Mouse (Mus musculus) stomach, postnatal 0 days (tissue): ENCODE measurements around the gene Myo10. TPM values are rescaled to one million over a fixed set of nuclear protein-coding genes. Genes with fewer than 3 reads are reported as not detected.

ENCODE experiments used
- ATAC-seq: fragments of 200-750 bp; cut with Nextera tagmentation; 2 replicates; pipeline ENCODE4 v1.8.0; 2017; ENCODE audit not compliant: low FRiP score, low TSS enrichment
- DNase-seq: peaks from one replicate; pipeline ENCODE4 v3.0.0-alpha.2; 2016; ENCODE audit warnings: low spot score
- H3K27ac ChIP-seq: fragments of 300-500 bp; sonication (generic); replicated peaks from 2 replicates; pipeline ENCODE4 v1.5.1; 2014; ENCODE audit warnings: mild to moderate bottlenecking, control low read depth
- H3K27me3 ChIP-seq: fragments of 300-500 bp; sonication (generic); 2 replicates; pipeline ENCODE4 v1.6.1; 2014; ENCODE audit warnings: low read length; ENCODE audit not compliant: control insufficient read depth, insufficient read depth
- H3K36me3 ChIP-seq: fragments of 300-500 bp; sonication (generic); 2 replicates; pipeline ENCODE4 v1.6.1; 2014; ENCODE audit warnings: low read length, mixed read lengths; ENCODE audit not compliant: control insufficient read depth, insufficient read depth
- H3K4me1 ChIP-seq: fragments of 300-500 bp; sonication (generic); replicated peaks from 2 replicates; pipeline ENCODE4 v1.6.1; 2014; ENCODE audit warnings: antibody characterized with exemption; ENCODE audit not compliant: control insufficient read depth, insufficient read depth
- H3K4me2 ChIP-seq: fragments of 300-500 bp; sonication (generic); replicated peaks from 2 replicates; pipeline ENCODE4 v1.6.1; 2014; ENCODE audit warnings: low read depth, mild to moderate bottlenecking, control low read depth, moderate library complexity
- H3K4me3 ChIP-seq: fragments of 300-500 bp; sonication (generic); 2 replicates; pipeline ENCODE4 v1.5.1; 2014; ENCODE audit warnings: low read depth, low read length, control low read depth
- H3K9ac ChIP-seq: fragments of 300-500 bp; sonication (generic); 2 replicates; pipeline ENCODE4 v1.6.1; 2014; ENCODE audit warnings: mild to moderate bottlenecking, low read length, control low read depth, mixed read lengths
- H3K9me3 ChIP-seq: fragments of 300-500 bp; sonication (generic); 2 replicates; pipeline ENCODE4 v1.6.1; 2016; ENCODE audit warnings: low read length; ENCODE audit not compliant: control insufficient read depth
- CTCF ChIP-seq: IDR thresholded peaks from 2 replicates; pipeline ENCODE4 v1.5.1; 2016; ENCODE audit warnings: antibody characterized with exemption, low read depth, mild to moderate bottlenecking, moderate library complexity
- EP300 ChIP-seq: optimal IDR thresholded peaks from 2 replicates; pipeline ENCODE3; 2016; ENCODE audit warnings: antibody characterized with exemption
- WGBS: fragments of 180-500 bp; shearing (Covaris S2); extraction: QIAGEN DNeasy Blood & Tissue Kit; methylation state at CpG from one replicate; pipeline ENCODE4 v1.1.7; 2014; 5-methylcytosine and 5-hydroxymethylcytosine counted together
- polyA plus RNA-seq: library from polyadenylated mRNA; unstranded; fragments of >200 nt; fragmentation: Nextera tagmentation; extraction: Ambion mirVana; gene quantifications from 2 replicates; pipeline ENCODE4 v1.2.1, GENCODE M21; 2015

Gene Myo10
- polyA plus RNA-seq, 1 experiment from 2014 or later: 15.8 TPM

DNA sequence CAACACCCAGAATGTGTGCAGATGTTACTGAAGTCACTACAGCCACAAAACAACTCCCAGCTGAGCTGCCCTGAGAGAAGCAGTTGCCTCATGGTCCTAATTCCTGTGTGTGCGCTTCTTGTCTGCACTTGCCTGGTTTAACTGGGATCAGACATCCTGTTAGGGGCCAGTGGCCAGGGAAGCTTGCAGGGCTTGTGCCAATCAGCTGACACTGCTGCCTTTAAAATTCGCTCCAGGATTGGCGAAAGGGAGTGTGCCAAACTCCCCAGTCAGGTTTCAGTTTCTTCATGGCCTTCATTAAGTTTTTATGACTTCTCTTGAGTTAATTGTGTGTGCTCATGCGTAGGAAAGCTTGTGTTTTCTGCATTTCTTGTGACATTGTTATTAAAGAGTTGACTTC lies 3.1 kb downstream of the Myo10 start:
- no peaks in the 10 kb centered on the region for H3K27me3 ChIP-seq
- H3K4me3 ChIP-seq: no peak overlapping the region
- peaks cover 6% of the 10 kb centered on the region; the same call in 1 of the 2 replicates for H3K4me1 ChIP-seq
- H3K27ac ChIP-seq: peak overlapping the region; percentile 53
- DNase-seq: no peak
- WGBS: 56% methylated on average over 4 of the region's 4 CpGs
- H3K9ac ChIP-seq: no peak overlapping the region
- ATAC-seq: no peak
- TF ChIP-seq CTCF (no peak), EP300 (no peak)
- H3K36me3 ChIP-seq: no peaks in the 10 kb centered on the region; the same call in 1 of the 2 replicates
- H3K4me2 ChIP-seq: peak overlapping the region; percentile 82
- H3K9me3 ChIP-seq: no peaks in the 10 kb centered on the region

DNA sequence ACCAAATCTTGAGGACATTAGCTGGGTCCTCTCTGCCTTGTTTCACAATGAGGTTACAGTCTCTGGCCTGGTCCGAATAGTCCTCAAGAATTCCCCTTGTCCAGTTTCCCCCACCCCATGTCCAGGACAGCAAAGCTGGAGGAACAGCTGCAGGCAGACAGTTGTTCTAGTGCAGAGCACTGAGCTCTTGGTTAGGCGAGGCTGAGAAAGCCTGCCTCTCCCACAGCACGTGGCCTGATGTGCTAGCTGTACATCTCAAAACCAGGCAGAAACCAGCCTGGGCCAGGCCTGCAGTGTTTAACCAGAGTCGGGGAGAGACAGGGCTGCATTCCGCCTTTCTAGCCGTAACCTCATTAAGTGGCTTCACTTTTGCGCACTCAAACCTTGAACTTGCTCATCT lies 4.7 kb downstream of the Myo10 start:
- Histone ChIP-seq H3K27me3 (no peaks in the 10 kb centered on the region), H3K9ac (no peak overlapping the region), H3K27ac (no peak overlapping the region), H3K4me1 (peaks cover 6% of the 10 kb centered on the region; the same call in 1 of the 2 replicates), H3K9me3 (no peaks in the 10 kb centered on the region), H3K36me3 (no peaks in the 10 kb centered on the region; the same call in 1 of the 2 replicates), H3K4me2 (no peak overlapping the region), H3K4me3 (no peak overlapping the region)
- DNase-seq (no peak), ATAC-seq (no peak)
- no peak for TF ChIP-seq EP300
- TF ChIP-seq CTCF: no peak
- WGBS: 62% methylated on average over 7 of the region's 7 CpGs

- 91% methylated on average over 2 of the region's 2 CpGs for WGBS
- TF ChIP-seq EP300: no peak
- no peak for TF ChIP-seq CTCF
Measured at GRCm38 (mm10) chr15:25628251-25628650, 5.9 kb downstream of the Myo10 start.

DNA sequence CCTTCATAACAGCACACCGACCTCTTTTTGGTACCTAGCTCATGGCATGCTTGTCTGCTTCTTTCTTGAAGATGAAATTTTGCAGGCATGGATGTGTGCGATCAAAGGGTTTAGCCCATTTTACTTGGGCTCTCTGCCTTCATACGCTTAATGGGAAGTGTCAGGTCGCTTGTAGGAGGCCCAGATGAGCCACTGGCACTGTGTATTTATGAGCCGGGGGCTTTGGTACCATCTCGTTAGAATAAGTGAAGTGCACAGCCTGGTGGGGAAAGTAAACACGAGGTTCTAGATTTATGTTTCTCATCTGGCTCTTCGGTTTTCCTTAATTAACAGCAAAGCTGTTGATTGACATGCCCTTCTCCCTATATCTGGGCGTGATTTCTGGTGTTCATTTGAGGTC lies 8.4 kb downstream of the Myo10 start:
- H3K4me1 ChIP-seq: peaks cover 5% of the 10 kb centered on the region
- 73% methylated on average over 9 of the region's 9 CpGs for WGBS
- H3K9ac ChIP-seq: no peak overlapping the region
- ATAC-seq (no peak), DNase-seq (no peak)
- no peaks in the 10 kb centered on the region for H3K27me3 ChIP-seq
- H3K36me3 ChIP-seq: no peaks in the 10 kb centered on the region; the same call in 1 of the 2 replicates
- H3K9me3 ChIP-seq: no peaks in the 10 kb centered on the region
- H3K4me2 ChIP-seq: no peak overlapping the region
- TF ChIP-seq EP300 (no peak), CTCF (no peak)
- no peak overlapping the region for H3K27ac ChIP-seq
- no peak overlapping the region for H3K4me3 ChIP-seq

More at GRCm38 (mm10) chr15:25628251-25628650, 5.9 kb downstream of the Myo10 start:
- H3K4me3 ChIP-seq: no peak overlapping the region
- H3K27ac ChIP-seq: no peak overlapping the region
- no peaks in the 10 kb centered on the region for H3K9me3 ChIP-seq
- no peaks in the 10 kb centered on the region for H3K27me3 ChIP-seq
- ATAC-seq (no peak), DNase-seq (no peak)
- H3K4me2 ChIP-seq: no peak overlapping the region
- peaks cover 6% of the 10 kb centered on the region; the same call in 1 of the 2 replicates for H3K4me1 ChIP-seq
- no peaks in the 10 kb centered on the region; the same call in 1 of the 2 replicates for H3K36me3 ChIP-seq
- no peak overlapping the region for H3K9ac ChIP-seq

DNA sequence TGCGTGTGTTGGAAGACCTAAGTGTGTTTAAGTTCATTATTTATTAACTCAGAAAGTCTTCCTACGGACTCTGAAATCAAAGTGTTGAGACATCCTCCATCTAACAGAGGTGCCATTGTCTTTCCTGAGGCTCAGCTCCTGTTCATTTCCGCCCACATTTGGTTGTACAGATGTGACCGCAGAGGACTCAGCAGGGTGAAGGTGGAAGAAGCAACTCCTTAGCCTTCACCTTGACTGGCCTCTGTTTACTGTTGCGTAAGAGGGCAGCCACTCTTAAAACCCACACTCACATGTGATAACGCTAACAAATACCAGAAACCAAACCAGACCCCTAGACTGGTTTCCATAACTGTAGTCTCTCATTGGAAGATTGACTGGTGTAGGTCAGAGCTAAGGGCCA lies 9.0 kb downstream of the Myo10 start:
- H3K4me3 ChIP-seq: no peak overlapping the region
- peak overlapping the region; percentile 65 for H3K27ac ChIP-seq
- H3K27me3 ChIP-seq: no peaks in the 10 kb centered on the region
- no peak for TF ChIP-seq EP300
- no peak for TF ChIP-seq CTCF
- H3K9me3 ChIP-seq: no peaks in the 10 kb centered on the region
- H3K9ac ChIP-seq: no peak overlapping the region
- 69% methylated on average over 6 of the region's 6 CpGs for WGBS
- no peak overlapping the region for H3K4me2 ChIP-seq
- H3K4me1 ChIP-seq: peaks cover 5% of the 10 kb centered on the region
- no peaks in the 10 kb centered on the region; the same call in 1 of the 2 replicates for H3K36me3 ChIP-seq
- DNase-seq: no peak
- ATAC-seq: no peak

GRCm38 (mm10) chr15:25632902-25633301 lies 10.6 kb downstream of the Myo10 start:
- 65% methylated on average over 11 of the region's 11 CpGs for WGBS
- TF ChIP-seq CTCF (no peak), EP300 (no peak)
- Histone ChIP-seq H3K4me1 (peaks cover 3% of the 10 kb centered on the region; the same call in 1 of the 2 replicates), H3K9ac (no peak overlapping the region), H3K27me3 (no peaks in the 10 kb centered on the region), H3K4me3 (no peak overlapping the region), H3K27ac (peak overlapping the region; percentile 65), H3K9me3 (no peaks in the 10 kb centered on the region), H3K36me3 (no peaks in the 10 kb centered on the region; the same call in 1 of the 2 replicates), H3K4me2 (no peak overlapping the region)
- DNase-seq: peak; percentile 79
- peak; percentile 61 for ATAC-seq
